Mouse (Mus musculus) intestine, embryonic 16.5 days (tissue): ENCODE results near the gene Syde1. TPM values are rescaled to one million over a fixed set of nuclear protein-coding genes. Genes with fewer than 3 reads are reported as not detected.

Experiments
- ATAC-seq: fragments of 200-750 bp; cut with Nextera tagmentation; 2 replicates; pipeline ENCODE4 v1.8.0; 2017; ENCODE audit warnings: moderate TSS enrichment, moderate library complexity
- H3K27ac ChIP-seq: fragments of 300-500 bp; sonication (generic); 2 replicates; pipeline ENCODE4 v1.5.1; 2014; ENCODE audit warnings: mild to moderate bottlenecking, low read length
- H3K27me3 ChIP-seq: fragments of 300-500 bp; sonication (generic); replicated peaks from 2 replicates; pipeline ENCODE4 v1.6.1; 2014; ENCODE audit warnings: low read length, control low read depth, mixed read lengths; ENCODE audit not compliant: control insufficient read depth, insufficient read depth
- H3K36me3 ChIP-seq: fragments of 300-500 bp; sonication (generic); 2 replicates; pipeline ENCODE4 v1.6.1; 2014; ENCODE audit warnings: low read length, control low read depth; ENCODE audit not compliant: control insufficient read depth, insufficient read depth
- H3K4me1 ChIP-seq: fragments of 300-500 bp; sonication (generic); 2 replicates; pipeline ENCODE4 v1.6.1; 2014; ENCODE audit warnings: low read length, control low read depth, mixed read lengths; ENCODE audit not compliant: control insufficient read depth, insufficient read depth
- H3K4me2 ChIP-seq: fragments of 300-500 bp; sonication (generic); 2 replicates; pipeline ENCODE4 v1.6.1; 2014; ENCODE audit warnings: low read depth, low read length, control low read depth
- H3K4me3 ChIP-seq: fragments of 300-500 bp; sonication (generic); 2 replicates; pipeline ENCODE4 v1.5.1; 2014; ENCODE audit warnings: mild to moderate bottlenecking, low read length
- H3K9ac ChIP-seq: fragments of 300-500 bp; sonication (generic); 2 replicates; pipeline ENCODE4 v1.6.1; 2014; ENCODE audit warnings: low read depth, low read length
- H3K9me3 ChIP-seq: fragments of 300-500 bp; sonication (generic); 2 replicates; pipeline ENCODE4 v1.6.1; 2016; ENCODE audit warnings: low read length, control low read depth; ENCODE audit not compliant: control insufficient read depth
- WGBS: fragments of 180-500 bp; shearing (Covaris S2); extraction: QIAGEN DNeasy Blood & Tissue Kit; methylation state at CpG from one replicate; pipeline ENCODE4 v1.1.7; 2014; 5-methylcytosine and 5-hydroxymethylcytosine counted together
- polyA plus RNA-seq: library from polyadenylated mRNA; unstranded; fragments of >200 nt; fragmentation: Nextera tagmentation; extraction: Ambion mirVana; gene quantifications from 2 replicates; pipeline ENCODE4 v1.2.1, GENCODE M21; 2015

Syde1 gene
- polyA plus RNA-seq, 1 experiment from 2014 or later = 12.5 TPM

DNA sequence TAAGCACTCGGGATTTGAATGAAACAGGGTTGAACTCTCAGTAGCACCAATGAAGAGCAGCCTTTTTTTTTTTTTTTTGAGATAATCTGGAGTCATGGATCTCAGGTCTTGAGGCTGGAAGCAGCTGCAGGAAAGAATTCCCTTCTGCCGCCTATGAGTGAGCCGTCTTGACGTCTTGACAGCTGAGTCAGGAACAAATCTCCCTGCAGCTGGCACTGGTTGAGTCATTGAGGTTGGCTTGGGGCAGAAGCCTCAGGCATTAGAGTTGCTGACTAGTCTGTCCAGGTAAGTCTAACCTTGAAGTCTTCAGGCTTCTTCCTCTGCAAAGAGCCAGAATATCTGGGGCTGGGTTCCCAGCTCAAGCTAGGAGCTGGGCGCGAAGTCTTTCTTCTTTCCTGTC, 2.4 kb upstream of the Syde1 start:
- peaks cover 8% of the 10 kb centered on the region for H3K4me1 ChIP-seq
- peaks cover 3% of the 10 kb centered on the region; the same call in 1 of the 2 replicates for H3K36me3 ChIP-seq
- no peaks in the 10 kb centered on the region for H3K9me3 ChIP-seq
- 61% methylated on average over 6 of the region's 6 CpGs for WGBS
- no peak overlapping the region for H3K9ac ChIP-seq
- no peak overlapping the region for H3K4me3 ChIP-seq
- no peak overlapping the region for H3K4me2 ChIP-seq
- H3K27ac ChIP-seq = 0 out of 2 replicates have a peak overlapping the region, but pooled peaks have one; percentile 3
- ATAC-seq = no peak
- H3K27me3 ChIP-seq = no peaks in the 10 kb centered on the region

DNA sequence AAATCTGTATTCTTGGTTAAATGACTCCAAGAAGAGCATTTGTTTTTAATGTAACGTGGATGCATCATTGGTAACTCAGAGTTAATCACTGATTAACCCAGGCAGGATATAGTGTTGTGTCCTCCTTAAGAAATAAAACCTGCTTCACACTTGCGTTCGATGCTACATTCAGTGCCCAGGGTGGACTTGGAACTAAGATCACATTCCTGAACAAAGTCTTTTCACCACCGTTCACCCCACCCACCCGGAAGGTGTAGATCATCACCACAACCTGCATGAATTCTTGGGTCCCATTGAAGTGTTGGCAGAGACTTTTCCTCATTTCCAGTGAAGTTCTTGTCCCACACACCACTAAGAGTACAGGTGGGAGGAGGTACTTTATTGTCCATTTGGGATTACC, 2.0 kb upstream of the Syde1 start:
- peaks cover 5% of the 10 kb centered on the region; the same call in 1 of the 2 replicates for H3K36me3 ChIP-seq
- peaks cover 8% of the 10 kb centered on the region for H3K4me1 ChIP-seq
- H3K4me3 ChIP-seq = no peak overlapping the region
- H3K4me2 ChIP-seq = no peak overlapping the region
- H3K27me3 ChIP-seq = no peaks in the 10 kb centered on the region
- peak; percentile 54 for ATAC-seq
- WGBS = 73% methylated on average over 5 of the region's 5 CpGs
- no peak overlapping the region for H3K9ac ChIP-seq
- H3K27ac ChIP-seq = 0 out of 2 replicates have a peak overlapping the region, but pooled peaks have one; percentile 3
- H3K9me3 ChIP-seq = no peaks in the 10 kb centered on the region

DNA sequence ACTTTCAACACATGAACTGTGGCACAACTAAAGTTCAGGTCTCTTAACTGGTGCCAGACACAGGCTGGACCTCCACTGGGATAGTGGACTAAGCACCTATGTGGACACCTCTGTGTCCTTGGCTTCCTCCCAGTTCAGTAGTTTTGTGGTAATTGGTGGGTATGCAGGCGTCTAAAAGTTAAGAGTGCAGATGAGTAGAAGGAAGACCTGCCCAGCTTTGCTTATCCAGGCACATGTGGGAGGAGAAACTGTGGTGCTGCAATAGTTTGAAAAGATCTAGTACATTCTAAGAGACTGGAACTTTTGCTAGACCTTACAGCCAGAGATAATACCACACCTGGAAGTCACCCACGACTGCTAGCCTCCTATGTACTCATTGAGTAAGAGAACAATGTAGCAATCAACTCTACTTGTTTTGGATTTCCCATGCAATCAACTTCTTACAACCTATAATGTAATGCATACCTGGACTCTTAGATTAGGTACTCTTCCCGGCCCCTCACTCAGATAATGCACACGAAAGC, 1.2 kb upstream of the Syde1 start:
- no peak overlapping the region for H3K4me2 ChIP-seq
- WGBS = 84% methylated on average over 4 of the region's 4 CpGs
- peaks cover 5% of the 10 kb centered on the region; the same call in 1 of the 2 replicates for H3K36me3 ChIP-seq

DNA sequence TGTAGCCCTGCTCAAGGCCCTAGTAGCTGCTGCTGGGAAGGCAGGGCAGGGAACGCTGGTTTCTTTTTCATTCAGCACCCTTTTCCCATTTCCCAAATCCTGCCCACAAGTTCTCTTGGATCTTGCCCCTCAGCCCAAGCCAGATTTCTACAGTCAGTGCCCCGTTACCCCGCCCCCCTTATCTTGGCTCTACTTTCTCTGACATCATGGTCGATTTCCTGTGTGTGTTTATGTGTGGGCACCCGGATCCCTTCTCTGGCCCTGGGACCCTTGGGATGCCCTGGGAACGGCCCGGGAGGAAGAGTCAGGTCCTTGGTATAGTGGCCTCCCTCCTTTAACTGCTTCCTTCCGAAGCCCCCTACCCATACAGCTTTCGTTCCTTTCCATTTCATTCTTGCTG, 1.0 kb downstream of the Syde1 start:
- H3K9me3 ChIP-seq = no peaks in the 10 kb centered on the region
- peaks cover 10% of the 10 kb centered on the region for H3K36me3 ChIP-seq
- H3K27ac ChIP-seq = peak overlapping the region; percentile 85
- ATAC-seq = no peak
- peak overlapping the region; percentile 61 for H3K4me2 ChIP-seq
- peak overlapping the region; percentile 66 for H3K4me3 ChIP-seq
- peak overlapping the region; percentile 81 for H3K9ac ChIP-seq
- 25% methylated on average over 9 of the region's 9 CpGs for WGBS
- peaks cover 8% of the 10 kb centered on the region for H3K4me1 ChIP-seq
- H3K27me3 ChIP-seq = no peaks in the 10 kb centered on the region

More for the DNA sequence above, 1.2 kb upstream of the Syde1 start:
- Histone ChIP-seq H3K9me3 (no peaks in the 10 kb centered on the region), H3K27ac (no peak overlapping the region), H3K27me3 (no peaks in the 10 kb centered on the region), H3K4me3 (no peak overlapping the region), H3K9ac (no peak overlapping the region), H3K4me1 (peaks cover 8% of the 10 kb centered on the region)
- ATAC-seq = no peak

DNA sequence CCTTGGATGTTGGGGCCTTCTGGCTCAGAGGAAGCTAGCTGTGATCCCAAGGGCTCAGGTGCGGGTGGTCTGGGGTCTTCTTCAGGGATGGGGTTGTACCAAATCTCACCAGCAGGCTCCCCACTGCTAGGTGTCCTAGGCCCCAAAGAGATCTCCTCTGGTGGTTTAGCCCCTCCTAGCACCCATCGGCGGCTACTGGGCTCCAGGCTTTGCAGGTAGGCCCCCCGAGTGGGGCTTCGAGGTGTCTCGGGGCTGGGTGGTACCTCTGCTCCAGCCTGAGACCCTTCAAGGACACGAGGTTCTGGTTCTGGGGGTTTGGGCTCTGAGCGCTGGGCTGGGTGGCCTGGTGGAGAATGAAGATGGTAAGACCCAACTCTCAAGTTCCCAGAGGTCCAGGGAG, 1.9 kb downstream of the Syde1 start:
- Histone ChIP-seq H3K4me3 (peak overlapping the region; percentile 66; the same call in 1 of the 2 replicates), H3K9me3 (no peaks in the 10 kb centered on the region), H3K9ac (no peak overlapping the region), H3K36me3 (peaks cover 10% of the 10 kb centered on the region), H3K27ac (no peak overlapping the region), H3K4me1 (peaks cover 8% of the 10 kb centered on the region), H3K27me3 (no peaks in the 10 kb centered on the region), H3K4me2 (no peak overlapping the region)
- 93% methylated on average over 8 of the region's 8 CpGs for WGBS
- no peak for ATAC-seq

DNA sequence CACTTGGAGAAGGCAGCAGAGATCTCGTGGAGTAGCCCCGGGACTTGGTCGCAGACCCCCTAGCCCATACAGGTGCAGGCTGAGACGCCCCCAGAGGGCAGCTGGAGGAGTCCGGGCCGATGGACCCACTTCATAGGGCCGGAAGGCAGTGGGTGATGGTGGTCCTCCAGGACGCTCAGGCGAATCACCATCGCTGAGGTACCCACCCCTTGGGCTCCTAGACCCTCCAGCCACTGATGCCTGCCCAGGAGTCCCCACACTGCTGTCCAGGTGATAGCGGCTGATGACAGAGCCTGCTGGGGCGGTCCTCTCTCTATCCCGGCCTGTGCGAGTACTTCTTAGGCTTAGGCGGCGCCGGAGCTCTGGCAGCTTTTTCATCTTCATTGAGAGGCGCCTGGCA, 2.5 kb downstream of the Syde1 start:
- H3K36me3 ChIP-seq = peaks cover 12% of the 10 kb centered on the region
- H3K27ac ChIP-seq = no peak overlapping the region
- peaks cover 8% of the 10 kb centered on the region for H3K4me1 ChIP-seq
- H3K4me3 ChIP-seq = no peak overlapping the region
- H3K9me3 ChIP-seq = no peaks in the 10 kb centered on the region
- no peak overlapping the region for H3K4me2 ChIP-seq
- H3K27me3 ChIP-seq = no peaks in the 10 kb centered on the region
- H3K9ac ChIP-seq = no peak overlapping the region
- no peak for ATAC-seq
- 97% methylated on average over 18 of the region's 18 CpGs for WGBS

DNA sequence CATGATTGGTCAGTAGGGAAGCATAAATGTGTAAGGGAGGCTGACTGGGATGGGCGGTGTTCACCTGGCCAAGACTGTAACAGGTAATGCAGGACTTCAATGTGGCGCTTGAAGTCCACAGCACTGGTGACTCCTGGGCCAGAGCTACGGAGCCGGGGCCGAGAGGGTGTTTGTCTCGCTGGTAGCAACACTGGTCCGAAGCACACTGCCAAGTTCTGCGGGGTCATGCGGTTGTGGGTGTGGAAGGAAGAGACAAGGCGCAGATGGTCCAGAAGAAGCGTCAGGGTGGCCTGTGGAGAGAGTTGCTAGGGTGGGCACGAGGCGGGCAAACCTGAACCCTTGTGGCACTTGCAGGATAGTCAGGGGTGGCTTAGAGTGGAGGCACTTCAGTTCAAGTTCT, 5.7 kb downstream of the Syde1 start:
- H3K27me3 ChIP-seq = no peaks in the 10 kb centered on the region
- no peak overlapping the region for H3K4me2 ChIP-seq
- WGBS = 95% methylated on average over 13 of the region's 13 CpGs
- no peak overlapping the region for H3K9ac ChIP-seq
- no peak for ATAC-seq
- H3K36me3 ChIP-seq = peaks cover 16% of the 10 kb centered on the region
- no peak overlapping the region for H3K27ac ChIP-seq
- H3K4me1 ChIP-seq = peaks cover 6% of the 10 kb centered on the region
- H3K9me3 ChIP-seq = no peaks in the 10 kb centered on the region
- no peak overlapping the region for H3K4me3 ChIP-seq

DNA sequence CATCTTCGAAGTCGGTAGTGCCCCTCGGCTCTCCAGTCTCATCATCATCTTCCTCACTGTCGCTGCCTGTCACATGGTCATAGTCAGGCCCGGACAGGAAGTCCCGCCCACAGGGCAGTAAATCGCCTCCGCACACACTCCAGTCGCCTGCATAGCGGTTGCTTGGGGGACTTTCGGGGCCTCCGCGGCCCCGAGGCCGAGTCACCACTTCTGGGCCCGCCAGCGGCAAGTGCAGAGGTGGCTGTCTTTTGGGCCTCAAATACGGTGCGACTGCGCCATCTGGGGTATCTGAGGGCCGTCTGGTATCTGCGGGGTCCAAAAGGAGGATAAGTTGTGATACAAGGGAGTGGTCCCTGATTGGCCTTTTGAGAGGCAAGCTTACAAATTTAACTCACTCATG, 6.2 kb downstream of the Syde1 start:
- no peak for ATAC-seq
- no peak overlapping the region for H3K4me2 ChIP-seq

DNA sequence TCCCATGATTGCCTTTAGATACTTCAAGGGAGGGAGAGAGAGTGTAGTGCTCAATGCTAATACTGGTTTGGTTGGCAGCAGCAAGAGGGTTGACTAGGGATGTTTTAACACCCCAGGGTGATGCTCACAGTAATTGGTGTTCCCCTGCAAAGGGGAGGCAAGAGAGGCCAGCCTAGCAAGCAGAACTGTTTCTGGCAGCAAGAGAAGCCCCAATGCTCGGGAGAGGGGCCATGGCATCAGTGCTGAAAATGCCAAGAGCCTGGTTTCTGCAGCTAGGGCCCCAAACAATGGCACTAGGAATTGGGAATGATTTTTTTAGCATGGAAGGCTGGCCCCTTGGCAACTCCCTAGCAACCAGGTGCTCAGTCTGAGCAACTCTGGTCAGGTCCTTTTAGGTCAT, 6.8 kb downstream of the Syde1 start:
- Histone ChIP-seq H3K36me3 (peaks cover 16% of the 10 kb centered on the region), H3K27me3 (no peaks in the 10 kb centered on the region), H3K4me1 (peaks cover 2% of the 10 kb centered on the region; the same call in 1 of the 2 replicates), H3K27ac (no peak overlapping the region), H3K4me2 (no peak overlapping the region), H3K9ac (no peak overlapping the region), H3K9me3 (no peaks in the 10 kb centered on the region), H3K4me3 (no peak overlapping the region)
- 83% methylated on average over 1 of the region's 1 CpGs for WGBS
- no peak for ATAC-seq

More for the DNA sequence above, 6.2 kb downstream of the Syde1 start:
- WGBS = 87% methylated on average over 22 of the region's 22 CpGs
- Histone ChIP-seq H3K9ac (no peak overlapping the region), H3K4me1 (peaks cover 5% of the 10 kb centered on the region; the same call in 1 of the 2 replicates), H3K36me3 (peaks cover 16% of the 10 kb centered on the region), H3K27ac (no peak overlapping the region), H3K4me3 (no peak overlapping the region), H3K27me3 (no peaks in the 10 kb centered on the region), H3K9me3 (no peaks in the 10 kb centered on the region)

DNA sequence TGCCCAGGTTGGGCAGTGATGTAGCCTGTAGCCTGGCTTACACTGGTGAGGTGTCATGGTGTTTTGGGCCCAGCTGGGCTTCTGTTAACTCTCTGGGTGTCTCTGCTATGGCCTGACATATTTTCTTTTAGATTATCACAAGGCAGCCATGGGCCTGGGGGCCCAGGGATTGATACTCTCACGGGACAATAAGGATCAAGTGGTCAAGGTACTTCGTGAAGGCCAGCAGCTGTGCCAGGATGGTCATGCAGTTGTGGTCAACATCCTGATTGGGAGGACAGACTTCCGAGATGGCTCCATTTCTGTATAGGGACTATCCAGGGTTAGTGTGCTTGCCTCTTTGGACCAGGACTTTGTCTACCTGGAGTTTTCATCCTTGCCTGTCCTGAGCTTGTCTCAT, 7.8 kb downstream of the Syde1 start:
- Histone ChIP-seq H3K4me2 (no peak overlapping the region), H3K4me3 (no peak overlapping the region), H3K36me3 (peaks cover 11% of the 10 kb centered on the region), H3K9me3 (no peaks in the 10 kb centered on the region), H3K4me1 (no peaks in the 10 kb centered on the region), H3K9ac (no peak overlapping the region), H3K27ac (no peak overlapping the region), H3K27me3 (no peaks in the 10 kb centered on the region)
- 78% methylated on average over 3 of the region's 3 CpGs for WGBS
- ATAC-seq = no peak
